Mouse (Mus musculus) liver, embryonic 12.5 days (tissue): ENCODE data around the gene Smox. TPM values are rescaled to one million over a fixed set of nuclear protein-coding genes. Genes with fewer than 3 reads are reported as not detected.

Experiments
- ATAC-seq: fragments of 200-750 bp; cut with Nextera tagmentation; 2 replicates; pipeline ENCODE4 v1.8.0; 2017; ENCODE audit warnings: moderate number of reproducible peaks, mild to moderate bottlenecking, moderate library complexity
- H3K27ac ChIP-seq: fragments of 300-500 bp; sonication (generic); 2 replicates; pipeline ENCODE4 v1.5.1; 2016; ENCODE audit warnings: mild to moderate bottlenecking
- H3K27me3 ChIP-seq: fragments of 300-500 bp; sonication (generic); replicated peaks from 2 replicates; pipeline ENCODE4 v1.6.1; 2016; ENCODE audit warnings: mild to moderate bottlenecking, moderate library complexity
- H3K36me3 ChIP-seq: fragments of 300-500 bp; sonication (generic); 2 replicates; pipeline ENCODE4 v1.6.1; 2016; ENCODE audit warnings: mild to moderate bottlenecking, moderate library complexity
- H3K4me1 ChIP-seq: fragments of 300-500 bp; sonication (generic); 2 replicates; pipeline ENCODE4 v1.6.1; 2016
- H3K4me2 ChIP-seq: fragments of 300-500 bp; sonication (generic); 2 replicates; pipeline ENCODE4 v1.6.1; 2016; ENCODE audit warnings: mild to moderate bottlenecking, moderate library complexity
- H3K4me3 ChIP-seq: fragments of 300-500 bp; sonication (generic); 2 replicates; pipeline ENCODE4 v1.5.1; 2016; ENCODE audit warnings: mild to moderate bottlenecking, moderate library complexity
- H3K9ac ChIP-seq: fragments of 300-500 bp; sonication (generic); 2 replicates; pipeline ENCODE4 v1.6.1; 2016; ENCODE audit warnings: mild to moderate bottlenecking, moderate library complexity
- H3K9me3 ChIP-seq: fragments of 300-500 bp; sonication (generic); replicated peaks from 2 replicates; pipeline ENCODE4 v1.6.1; 2016; ENCODE audit warnings: mild to moderate bottlenecking, moderate library complexity
- WGBS: fragments of 180-500 bp; shearing (Covaris S2); methylation state at CpG from one replicate; pipeline ENCODE4 v1.1.7; 2016; ENCODE audit not compliant: insufficient replicate concordance; 5-methylcytosine and 5-hydroxymethylcytosine counted together
- polyA plus RNA-seq: library from polyadenylated mRNA; unstranded; fragments of >200 nt; fragmentation: Nextera tagmentation; extraction: Ambion mirVana; gene quantifications from 2 replicates; pipeline ENCODE4 v1.2.1, GENCODE M21; 2016

Gene Smox
- polyA plus RNA-seq, 1 experiment from 2014 or later = 105 TPM

DNA sequence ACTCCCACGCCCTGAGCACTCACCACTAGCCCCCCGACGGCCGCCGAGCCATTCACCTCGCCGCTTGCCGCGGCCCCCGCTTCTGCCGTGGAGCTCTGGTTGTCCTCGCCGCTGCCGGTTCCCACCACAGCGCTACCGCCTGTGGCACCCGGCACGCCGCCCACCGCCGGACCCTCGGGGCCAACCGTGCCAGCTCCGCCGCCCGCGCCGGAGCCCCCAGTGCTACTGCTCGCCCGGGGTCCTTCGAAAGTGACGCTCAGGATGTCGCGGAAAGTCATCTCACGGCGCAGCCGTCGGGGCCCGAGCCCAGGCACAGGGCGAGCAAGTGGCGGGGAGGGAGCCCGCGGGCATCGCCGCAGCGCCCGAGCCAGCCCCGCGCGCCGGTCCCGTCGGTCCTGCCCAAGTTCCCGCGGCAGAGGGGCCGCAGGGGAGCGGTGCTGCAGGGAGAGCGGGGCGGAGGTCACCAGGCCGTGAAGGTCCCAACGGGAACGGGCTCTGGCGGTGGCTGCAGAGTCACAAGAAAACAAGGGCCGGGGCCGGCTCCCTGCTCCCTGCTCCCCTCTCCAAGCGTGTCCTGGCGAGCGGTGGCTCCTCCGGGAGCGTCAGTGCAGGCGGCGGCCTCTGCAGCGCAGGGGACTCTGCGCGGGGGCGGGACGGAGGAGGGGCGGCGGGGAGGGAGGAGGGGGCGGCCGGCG lies 70.7 kb downstream of the Smox start, which contains the start of gene Adra1d:
Adra1d (minus strand) TSS at position 393 of the 695 bp plus-strand sequence.
- no peak for ATAC-seq
- Histone ChIP-seq H3K27ac (no peak within 1 kb of the TSS), H3K27me3 (peaks cover 92% of the 10 kb centered on the region), H3K4me2 (peak within 1 kb of the TSS; percentile 55), H3K9me3 (no peaks in the 10 kb centered on the region), H3K36me3 (no peaks in the 10 kb centered on the region), H3K9ac (0 out of 2 replicates have a peak within 1 kb of the TSS, but pooled peaks have one; percentile 36), H3K4me1 (no peaks in the 10 kb centered on the region; the same call in 1 of the 2 replicates), H3K4me3 (peak within 1 kb of the TSS; percentile 38)
- WGBS = 4% methylated on average over 75 of the region's 82 CpGs

DNA sequence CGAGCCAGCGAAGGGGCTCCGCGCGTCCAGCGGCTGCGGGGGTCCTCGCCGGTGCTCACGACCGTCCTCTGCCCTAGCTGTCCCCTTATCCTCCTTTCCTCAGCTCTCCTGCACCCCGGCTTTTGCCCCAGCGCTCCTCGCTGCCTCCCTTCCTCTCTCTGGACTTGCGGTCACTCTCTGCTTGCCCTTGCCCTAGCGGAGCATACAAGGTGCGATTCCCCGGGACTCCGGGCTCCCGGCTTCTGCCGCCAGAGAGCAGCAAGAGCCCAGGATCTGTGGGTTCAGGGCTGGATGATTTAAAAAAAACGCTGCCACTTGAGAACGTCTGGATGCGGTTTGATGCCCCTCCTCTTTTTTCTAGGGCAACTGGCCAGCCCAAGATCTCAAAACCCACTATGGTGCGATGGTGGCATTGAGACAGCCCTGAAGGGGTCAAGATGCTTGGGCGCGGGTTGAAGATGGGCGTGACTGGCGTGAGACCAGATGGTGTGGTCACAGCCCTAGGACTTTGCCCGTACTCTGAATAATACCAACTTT lies 71.4 kb downstream of the Smox start:
- ATAC-seq = 0 out of 2 replicates have a peak, but pooled peaks have one; percentile 18
- Histone ChIP-seq H3K9ac (no peak overlapping the region), H3K4me2 (peak overlapping the region; percentile 55), H3K9me3 (no peaks in the 10 kb centered on the region), H3K27ac (no peak overlapping the region), H3K4me3 (peak overlapping the region; percentile 38), H3K4me1 (no peaks in the 10 kb centered on the region; the same call in 1 of the 2 replicates), H3K36me3 (no peaks in the 10 kb centered on the region), H3K27me3 (peaks cover 87% of the 10 kb centered on the region)
- WGBS = 2% methylated on average over 30 of the region's 30 CpGs

Other genes with a start within 250 kb of the Smox start
- gene Pank2, start 229.0 kb upstream of the Smox start, polyA plus RNA-seq = 42.0 and 44.8 TPM in 2 replicates
- gene Rnf24, start 138.6 kb upstream of the Smox start, polyA plus RNA-seq = 0.57 and 0.72 TPM in 2 replicates
- gene Adra1d, start 70.8 kb downstream of the Smox start, polyA plus RNA-seq = 1.3 and 1.4 TPM in 2 replicates